Mouse (Mus musculus): Measurements from ENCODE around the gene Crip2.

- no peak for TF ChIP-seq POLR2A (IDR thresholded peaks at IDR 0.05; ENCODE audit: borderline replicate concordance, low read depth, low read length)
- TF ChIP-seq CTCF (IDR thresholded peaks at IDR 0.05; ENCODE audit: low read depth, low read length) = no peak
These were observed 14.7 kb downstream of the Crip2 start for GRCm38 (mm10) chr12:113154747-113155075.

Data from bone marrow macrophage, adult 2 months (primary cell).